Mouse (Mus musculus): ENCODE results near the gene Cysltr2.

Gene Cysltr2

DNA sequence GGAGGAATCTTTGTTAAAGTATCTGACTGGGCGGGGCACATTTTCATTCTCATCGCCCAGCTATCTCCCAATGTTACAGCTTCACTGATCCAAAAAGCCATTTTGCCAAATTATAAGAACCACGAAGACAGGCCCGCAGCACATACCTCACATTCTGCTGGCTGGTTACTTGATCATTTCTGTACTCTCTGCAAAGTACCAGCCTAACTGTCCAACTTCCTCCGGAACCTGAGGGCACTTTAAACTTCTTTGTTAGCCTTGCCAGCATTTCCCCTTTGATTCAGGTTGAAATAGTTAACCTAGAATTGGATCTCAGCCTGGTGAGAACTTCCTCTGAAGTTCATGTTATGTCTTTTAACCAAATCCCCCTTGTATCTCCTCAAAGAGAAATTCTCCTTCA lies 63.8 kb downstream of the Cysltr2 start:
- DNase-seq, result no peak

DNA sequence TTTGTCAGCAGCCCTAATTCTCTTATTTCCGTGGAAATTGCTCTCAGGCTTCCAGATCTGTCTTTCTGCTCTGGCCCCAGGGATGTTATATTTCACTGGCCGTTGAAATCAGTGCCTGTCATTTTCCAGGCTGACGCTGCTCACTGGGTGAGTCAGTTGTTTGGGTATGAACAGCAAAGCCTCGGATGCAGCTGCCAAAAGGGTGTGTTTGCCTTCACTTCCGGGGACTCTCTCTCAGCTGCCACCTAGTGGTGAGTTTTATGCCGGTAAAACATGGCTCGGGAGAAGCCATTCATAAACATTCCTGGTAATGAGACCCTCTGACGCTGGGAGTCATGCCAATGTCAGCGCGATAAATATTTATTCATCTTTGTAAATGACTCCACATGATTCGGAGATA lies 65.5 kb downstream of the Cysltr2 start:
- peak; percentile 84 to 85 for DNase-seq

DNA sequence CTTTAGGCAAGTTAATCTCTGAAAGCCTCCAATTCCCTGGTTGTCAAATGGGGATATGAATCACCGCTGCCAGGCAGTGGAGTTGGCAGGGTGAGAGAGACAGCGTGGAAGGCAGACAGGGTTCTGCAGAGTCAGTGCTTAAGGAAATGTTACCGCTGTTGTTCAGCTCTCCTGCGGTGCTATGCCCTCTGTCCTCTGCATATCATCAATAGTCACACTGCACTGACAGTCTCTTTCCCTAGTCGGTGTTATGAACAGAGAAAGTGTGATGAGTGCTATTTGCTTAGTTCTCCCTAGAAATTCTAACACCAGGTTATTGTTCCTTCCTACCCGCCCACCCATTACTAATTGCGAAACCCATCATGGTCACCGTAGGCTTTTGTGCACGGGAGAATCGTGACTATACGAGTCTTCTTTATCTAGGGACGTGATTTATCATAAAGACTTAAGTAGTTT lies 65.9 kb downstream of the Cysltr2 start:
- no peak for DNase-seq

DNA sequence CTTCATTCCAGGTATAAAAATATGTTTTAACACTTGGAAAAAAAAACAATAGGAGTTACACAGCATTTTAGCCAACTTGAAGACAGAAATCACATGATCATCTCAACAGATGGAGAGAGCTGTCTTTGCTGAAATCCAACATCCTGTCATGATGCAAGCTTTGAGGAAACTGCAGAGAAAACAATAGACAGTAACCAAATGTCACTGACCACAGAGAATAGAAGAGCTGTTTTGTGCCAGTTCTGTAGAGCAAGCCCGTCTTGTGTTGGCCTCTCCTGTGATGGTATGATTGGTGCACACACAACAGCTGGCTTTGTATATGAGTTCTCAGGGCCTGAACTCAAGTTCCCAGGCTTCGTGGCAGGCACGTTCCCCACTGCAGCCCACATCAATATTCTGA lies 68.2 kb downstream of the Cysltr2 start:
- no peak for DNase-seq

DNA sequence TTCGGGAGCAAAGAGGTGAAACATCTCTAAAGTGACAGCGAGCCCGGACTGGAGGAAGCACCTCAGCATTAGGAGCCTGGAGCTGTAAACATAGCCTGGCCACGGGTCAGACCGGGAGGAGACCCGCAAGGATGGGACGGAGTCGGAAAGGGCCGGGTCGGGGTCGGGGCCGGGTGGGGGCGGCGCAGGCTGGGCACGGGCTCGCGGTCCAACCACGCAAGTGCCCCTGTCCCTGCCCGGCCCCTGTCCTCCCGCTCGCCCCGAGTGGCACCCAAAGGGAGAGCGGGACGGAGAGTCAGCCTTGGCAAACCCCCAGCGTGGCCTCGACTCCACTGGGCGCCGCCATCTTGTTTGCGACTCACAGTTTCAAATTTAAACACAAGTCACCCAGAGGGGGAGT lies 68.8 kb downstream of the Cysltr2 start:
- DNase-seq, result no peak

DNA sequence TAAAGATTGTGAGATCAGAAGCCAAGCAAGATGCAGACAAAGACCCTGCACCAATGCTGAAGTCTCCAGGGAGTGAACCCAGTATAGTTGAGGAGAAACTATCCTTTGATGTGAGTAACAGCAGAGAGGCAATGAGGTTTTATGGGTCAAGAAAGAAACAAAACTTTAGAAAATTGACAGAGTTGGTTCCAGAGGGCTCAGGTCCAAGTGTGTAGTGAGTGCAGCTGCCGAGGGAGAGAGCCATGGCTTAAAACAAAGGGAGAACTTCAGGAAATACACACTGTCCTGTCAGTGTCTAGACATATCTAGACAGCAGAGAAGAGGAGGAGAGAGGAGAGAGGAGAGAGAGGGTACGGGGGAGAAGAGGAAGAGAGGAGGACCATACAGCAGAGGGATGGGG lies 72.8 kb downstream of the Cysltr2 start:
- DNase-seq, result no peak
